Mouse (Mus musculus): ENCODE measurements around the gene Pde8b. TPM values are rescaled to one million over a fixed set of nuclear protein-coding genes. Genes with fewer than 3 reads are reported as not detected.

Gene Pde8b
- polyA plus RNA-seq, 1 experiment from 2014 or later = 1.5 TPM

GRCm38 (mm10) chr13:95011546-95012257 is 238.4 kb downstream of the Pde8b start:
- H3K4me3 ChIP-seq = no peak overlapping the region
- H3K27ac ChIP-seq (replicated peaks) = no peak overlapping the region
- H3K36me3 ChIP-seq = peaks cover 11% of the 10 kb centered on the region
- WGBS = 87% methylated on average over 7 of the region's 7 CpGs
- DNase-seq (ENCODE audit: low spot score) = no peak
- no peaks in the 10 kb centered on the region for H3K27me3 ChIP-seq (ENCODE audit: low read depth, poor library complexity, severe bottlenecking)
- no peaks in the 10 kb centered on the region for H3K9me3 ChIP-seq (replicated peaks)
- 0 out of 2 replicates have a peak, but pooled peaks cover 8% of the 10 kb centered on the region for H3K4me1 ChIP-seq

GRCm38 (mm10) chr13:95009261-95009660 is 240.9 kb downstream of the Pde8b start:
- Histone ChIP-seq H3K4me3 (no peak overlapping the region), H3K36me3 (peaks cover 11% of the 10 kb centered on the region), H3K27me3 (ENCODE audit: low read depth, poor library complexity, severe bottlenecking) (no peaks in the 10 kb centered on the region), H3K27ac (replicated peaks) (no peak overlapping the region), H3K4me1 (no peaks in the 10 kb centered on the region), H3K9me3 (replicated peaks) (no peaks in the 10 kb centered on the region)
- WGBS = 91% methylated on average over 7 of the region's 7 CpGs
- DNase-seq (ENCODE audit: low spot score) = no peak

GRCm38 (mm10) chr13:95007281-95007680 is 242.9 kb downstream of the Pde8b start:
- Histone ChIP-seq H3K27me3 (ENCODE audit: low read depth, poor library complexity, severe bottlenecking) (no peaks in the 10 kb centered on the region), H3K9me3 (replicated peaks) (no peaks in the 10 kb centered on the region), H3K36me3 (0 out of 2 replicates have a peak, but pooled peaks cover 8% of the 10 kb centered on the region), H3K4me1 (no peaks in the 10 kb centered on the region), H3K4me3 (no peak overlapping the region), H3K27ac (replicated peaks) (no peak overlapping the region)
- WGBS = 89% methylated on average over 8 of the region's 8 CpGs
- DNase-seq (ENCODE audit: low spot score) = no peak

- no peak overlapping the region for H3K4me3 ChIP-seq
- H3K36me3 ChIP-seq = peaks cover 4% of the 10 kb centered on the region; the same call in 1 of the 2 replicates
- no peak for DNase-seq (ENCODE audit: low spot score)
- no peaks in the 10 kb centered on the region for H3K9me3 ChIP-seq (replicated peaks)
- no peaks in the 10 kb centered on the region for H3K27me3 ChIP-seq (ENCODE audit: low read depth, poor library complexity, severe bottlenecking)
- no peaks in the 10 kb centered on the region for H3K4me1 ChIP-seq
- H3K27ac ChIP-seq (replicated peaks) = no peak overlapping the region
- WGBS = 79% methylated on average over 5 of the region's 5 CpGs
Observed at GRCm38 (mm10) chr13:94990516-94990915, 259.6 kb downstream of the Pde8b start.

- H3K4me1 ChIP-seq = peaks cover 22% of the 10 kb centered on the region
- peaks cover 6% of the 10 kb centered on the region; the same call in 1 of the 2 replicates for H3K36me3 ChIP-seq
- H3K27ac ChIP-seq (replicated peaks) = no peak overlapping the region
- no peaks in the 10 kb centered on the region for H3K9me3 ChIP-seq (replicated peaks)
- H3K27me3 ChIP-seq (ENCODE audit: low read depth, poor library complexity, severe bottlenecking) = no peaks in the 10 kb centered on the region
- DNase-seq (ENCODE audit: low spot score) = no peak
- WGBS = 29% methylated on average over 7 of the region's 7 CpGs
- H3K4me3 ChIP-seq = no peak overlapping the region
Observed at GRCm38 (mm10) chr13:94979081-94979480, 271.1 kb downstream of the Pde8b start.

- peak within 1 kb of the TSS; percentile 99 for H3K27ac ChIP-seq (replicated peaks)
Observed at GRCm38 (mm10) chr13:94976219-94977186, 273.6 kb downstream of the Pde8b start, which contains the start of gene Wdr41. Gene Wdr41, plus strand, starts transcription at chr13:94976344.

GRCm38 (mm10) chr13:94975828-94976218 is 274.3 kb downstream of the Pde8b start:
- Histone ChIP-seq H3K9me3 (replicated peaks) (no peaks in the 10 kb centered on the region), H3K27ac (replicated peaks) (peak overlapping the region; percentile 99), H3K4me3 (peak overlapping the region; percentile 81), H3K36me3 (no peaks in the 10 kb centered on the region), H3K27me3 (ENCODE audit: low read depth, poor library complexity, severe bottlenecking) (no peaks in the 10 kb centered on the region), H3K4me1 (peaks cover 22% of the 10 kb centered on the region)
- no peak for DNase-seq (ENCODE audit: low spot score)
- 26% methylated on average over 9 of the region's 9 CpGs for WGBS

More at GRCm38 (mm10) chr13:94976219-94977186, 273.6 kb downstream of the Pde8b start, which contains the start of gene Wdr41:
- H3K27me3 ChIP-seq (ENCODE audit: low read depth, poor library complexity, severe bottlenecking) = no peaks in the 10 kb centered on the region
- peak within 1 kb of the TSS; percentile 81 for H3K4me3 ChIP-seq
- peak; percentile 89 for DNase-seq (ENCODE audit: low spot score)
- peaks cover 22% of the 10 kb centered on the region for H3K4me1 ChIP-seq
- H3K36me3 ChIP-seq = 0 out of 2 replicates have a peak, but pooled peaks cover 3% of the 10 kb centered on the region
- no peaks in the 10 kb centered on the region for H3K9me3 ChIP-seq (replicated peaks)
- 2% methylated on average over 68 of the region's 68 CpGs for WGBS

Other genes starting within 250 kb of the Pde8b start
- 47.6 and 56.1 TPM in 2 replicates for gene Zbed3, start 73.3 kb upstream of the Pde8b start, polyA plus RNA-seq (2016; fragmentation: Nextera tagmentation; extraction: Ambion mirVana)
- 41.0 and 41.9 TPM in 2 replicates for gene Aggf1, start 125.0 kb upstream of the Pde8b start, polyA plus RNA-seq (2016; fragmentation: Nextera tagmentation; extraction: Ambion mirVana)
- gene Crhbp, start 194.6 kb upstream of the Pde8b start, polyA plus RNA-seq (2016; fragmentation: Nextera tagmentation; extraction: Ambion mirVana) = 1.4 and 1.8 TPM in 2 replicates
- gene S100z, start 228.4 kb upstream of the Pde8b start, polyA plus RNA-seq (2016; fragmentation: Nextera tagmentation; extraction: Ambion mirVana) = not detected in 2 replicates

All from midbrain, embryonic 10.5 days (tissue).